Mouse (Mus musculus): ENCODE data around the gene Ap1ar. TPM values are rescaled to one million over a fixed set of nuclear protein-coding genes. Genes with fewer than 3 reads are reported as not detected.

Gene Ap1ar
- 10 to 100 TPM; 79.4 to 83.4 TPM for total RNA-seq (2021)

DNA sequence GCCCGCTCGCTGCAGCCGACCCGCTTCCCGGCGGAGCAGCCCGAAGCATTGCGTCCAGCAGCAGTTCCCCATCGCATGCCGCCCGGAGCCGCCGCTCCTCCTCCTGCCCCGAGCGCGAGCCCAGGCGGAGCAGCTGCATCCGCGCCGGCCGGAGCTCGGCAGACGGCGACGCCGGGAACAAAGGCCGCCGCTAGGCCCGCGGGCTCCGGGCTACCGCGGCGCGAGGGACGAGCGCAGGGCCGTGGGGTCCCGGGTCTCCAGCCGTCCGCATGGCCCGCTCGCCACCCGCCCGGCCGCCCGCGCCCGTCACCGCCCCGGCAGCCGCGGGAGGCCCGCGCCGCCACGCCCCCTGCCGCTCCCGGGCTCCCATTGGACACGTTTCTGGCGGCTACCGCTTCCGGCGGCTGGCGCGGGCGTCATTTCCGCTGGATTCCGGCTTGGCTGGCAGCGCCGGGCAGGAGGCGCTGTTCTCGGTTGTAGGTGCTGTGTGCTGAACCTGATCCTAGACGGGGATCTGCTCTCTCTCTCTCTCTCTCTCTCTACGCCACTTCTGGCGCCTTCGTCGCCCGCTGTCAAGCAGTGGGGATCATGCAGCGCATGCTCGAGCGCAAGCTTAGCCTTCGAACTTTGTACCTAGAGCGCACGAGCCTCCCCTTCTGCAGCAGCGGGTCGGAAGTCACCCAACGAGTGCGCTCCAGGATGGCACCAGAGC lies at the start of gene Ap1ar:
Ap1ar (minus strand) TSS at position 370 of the 712 bp plus-strand sequence.
- intact Hi-C loops (cut with DNase I) = no loop called here
- peak; percentile 96 to 98 for DNase-seq (ENCODE audit: low spot score in 2 of 2)

GRCm38 (mm10) chr3:127881684-127882083 lies 44.4 kb upstream of the Ap1ar start:
- intact Hi-C loops (cut with DNase I) = no loop called here
- no peak for DNase-seq (ENCODE audit: low spot score in 2 of 2)

- intact Hi-C loops (cut with DNase I) = no loop called here
- no peak for DNase-seq (ENCODE audit: low spot score in 2 of 2)
Measured at GRCm38 (mm10) chr3:127879968-127880367, 42.6 kb upstream of the Ap1ar start.

GRCm38 (mm10) chr3:127875509-127875908 lies 38.2 kb upstream of the Ap1ar start:
- DNase-seq (ENCODE audit: low spot score in 2 of 2) = no peak
- intact Hi-C loops (cut with DNase I) = no loop called here

- intact Hi-C loops (cut with DNase I) = no loop called here
- DNase-seq (ENCODE audit: low spot score in 2 of 2) = no peak
Measured at GRCm38 (mm10) chr3:127875059-127875458, 37.7 kb upstream of the Ap1ar start.

DNA sequence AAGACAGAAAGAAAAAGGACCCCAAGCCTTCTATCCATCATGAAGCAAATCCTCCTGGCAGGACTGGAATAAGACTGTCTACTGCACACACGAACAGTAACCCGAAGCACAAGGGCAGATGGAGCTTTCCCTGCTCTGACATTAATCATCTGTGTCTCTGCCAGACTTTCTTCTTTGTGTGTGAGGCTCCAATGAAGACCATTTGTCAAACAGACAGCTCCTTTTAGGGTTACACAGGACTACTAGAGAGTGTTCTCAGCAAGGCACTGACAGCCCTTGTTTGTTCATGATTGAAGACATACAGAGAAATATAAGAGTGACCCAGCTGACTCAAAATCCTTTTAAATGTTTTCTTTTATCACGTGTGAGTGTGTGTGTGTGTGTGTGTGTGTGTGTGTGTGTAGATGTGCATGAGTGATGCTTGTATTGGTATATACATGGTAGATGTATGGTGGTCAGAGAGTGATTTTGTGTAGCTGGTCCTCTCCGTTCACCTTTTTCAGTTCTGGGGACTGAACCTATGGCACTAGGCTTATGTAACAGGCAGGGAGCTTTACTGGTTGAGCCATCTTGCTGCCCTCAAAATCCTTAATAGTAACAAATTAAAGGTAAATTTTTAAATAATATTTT lies 37.0 kb upstream of the Ap1ar start:
- no peak for DNase-seq (ENCODE audit: low spot score in 2 of 2)
- intact Hi-C loops (cut with DNase I) = no loop called here

DNA sequence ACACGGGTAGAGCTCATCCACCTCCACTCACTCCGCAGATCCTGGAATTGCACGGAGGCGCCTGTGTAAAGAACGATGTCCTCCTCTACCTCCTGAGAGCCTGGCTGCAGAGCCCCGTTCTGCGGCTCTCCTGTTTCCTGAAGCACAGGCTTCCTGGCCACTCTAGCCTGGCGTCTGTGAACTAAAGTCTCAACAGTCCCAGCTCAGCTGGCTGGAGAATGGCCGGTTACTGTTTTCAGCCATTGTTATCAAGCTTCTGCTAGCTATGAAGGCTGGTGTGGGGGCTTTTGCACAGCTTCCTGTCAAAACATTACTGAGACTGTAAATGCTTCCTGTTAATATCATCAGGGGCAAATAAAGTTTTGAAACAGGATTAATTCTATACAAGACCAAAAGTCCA lies 34.3 kb upstream of the Ap1ar start:
- intact Hi-C loops (cut with DNase I) = no loop called here
- no peak for DNase-seq (ENCODE audit: low spot score in 2 of 2)

GRCm38 (mm10) chr3:127868880-127869279 lies 31.6 kb upstream of the Ap1ar start:
- intact Hi-C loops (cut with DNase I) = no loop called here
- DNase-seq (ENCODE audit: low spot score in 2 of 2) = no peak

DNA sequence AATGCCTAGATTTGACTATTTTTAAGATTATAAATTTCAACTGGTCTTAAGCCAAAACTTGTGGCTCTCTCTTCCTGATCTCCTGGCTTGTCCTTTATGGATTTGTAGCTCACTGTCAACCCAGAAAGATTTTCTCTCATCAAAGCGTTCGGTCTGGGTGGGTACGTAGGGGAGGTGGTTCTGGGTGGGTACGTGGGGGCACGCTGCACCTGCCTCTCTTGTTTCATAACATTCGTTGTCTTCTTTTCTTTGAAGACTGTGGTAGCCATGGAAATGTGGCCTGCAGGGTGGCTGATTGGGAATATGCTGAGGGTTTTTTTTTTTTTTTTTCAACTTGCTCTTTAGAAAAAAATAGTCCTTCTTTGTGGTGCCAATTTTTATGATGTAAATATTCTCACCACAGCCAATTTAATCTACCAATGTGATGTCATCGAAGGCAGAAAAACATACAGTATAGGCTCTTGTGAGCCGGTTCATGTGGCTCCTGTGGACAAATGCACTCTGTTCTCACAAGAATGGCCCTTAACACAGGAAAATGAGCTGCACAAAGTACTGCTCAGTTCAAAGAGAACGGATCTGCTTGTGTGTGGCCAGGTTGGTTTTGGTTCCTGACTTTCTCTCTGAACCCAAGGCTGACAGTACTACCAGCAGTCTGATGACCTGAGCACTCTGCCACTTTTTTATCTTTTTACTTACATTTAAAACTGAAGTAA lies 30.9 kb upstream of the Ap1ar start:
- no peak for DNase-seq (ENCODE audit: low spot score in 2 of 2)
- intact Hi-C loops (cut with DNase I) = no loop called here

DNA sequence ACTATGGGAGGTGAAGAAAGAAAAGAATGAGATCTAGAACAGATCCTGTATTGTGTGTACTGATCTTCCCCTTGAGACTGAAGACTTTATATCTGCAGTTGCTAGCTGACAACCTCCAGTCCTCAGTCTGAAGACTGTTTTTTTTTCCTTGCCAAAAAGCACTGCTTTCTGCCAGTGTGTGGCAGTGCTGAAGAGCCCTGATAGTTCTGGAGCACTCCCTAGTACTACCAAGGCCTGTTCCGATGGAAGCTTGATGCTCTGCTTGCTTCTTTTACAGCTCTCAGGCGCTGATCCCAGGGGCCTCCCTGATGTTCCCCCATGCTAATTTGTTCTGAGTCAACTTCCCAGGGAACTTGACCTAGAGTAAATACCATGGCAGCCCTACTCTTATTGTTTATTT lies 26.9 kb upstream of the Ap1ar start:
- DNase-seq (ENCODE audit: low spot score in 2 of 2) = no peak
- intact Hi-C loops (cut with DNase I) = no loop called here

DNA sequence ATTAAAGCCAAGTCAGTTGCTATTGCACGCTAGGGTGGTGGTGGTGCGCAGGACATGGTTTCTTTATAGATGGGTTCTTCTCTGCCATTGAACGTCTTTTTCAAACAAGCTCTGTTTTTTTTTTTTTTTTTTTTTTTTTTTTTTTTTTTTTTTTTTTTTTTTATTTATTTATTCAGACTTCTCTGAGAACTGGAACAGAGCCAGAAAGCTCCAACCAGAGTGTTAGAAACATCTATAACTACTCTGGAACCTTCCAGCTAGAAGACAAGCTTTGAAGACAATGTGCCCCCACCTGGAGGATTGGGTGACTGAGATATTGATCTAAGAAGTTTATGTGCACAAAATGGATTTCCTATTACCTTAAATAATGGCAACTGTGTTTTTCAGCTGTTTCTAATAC lies 26.2 kb upstream of the Ap1ar start:
- DNase-seq (ENCODE audit: low spot score in 2 of 2) = no peak
- intact Hi-C loops (cut with DNase I) = no loop called here

DNA sequence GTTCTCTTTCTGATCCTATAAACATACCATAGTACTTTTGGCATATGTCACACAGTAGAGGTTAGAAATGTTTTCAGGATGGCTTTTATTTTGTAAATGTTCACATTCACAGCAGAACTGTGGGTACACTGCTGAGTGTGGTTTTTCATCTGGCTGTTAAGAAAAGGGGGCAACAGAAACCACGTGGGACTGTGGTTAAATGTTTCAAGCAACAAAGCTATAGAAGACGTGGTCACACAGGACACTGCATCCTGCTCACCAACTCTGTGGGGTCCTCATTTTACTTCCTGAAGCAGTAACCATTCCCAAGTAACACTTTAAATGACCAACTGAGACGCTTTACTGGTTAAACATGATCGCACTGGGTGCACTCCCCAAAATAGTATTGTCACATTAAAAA lies 25.2 kb upstream of the Ap1ar start:
- intact Hi-C loops (cut with DNase I) = no loop called here
- no peak for DNase-seq (ENCODE audit: low spot score in 2 of 2)

GRCm38 (mm10) chr3:127861340-127861739 lies 24.0 kb upstream of the Ap1ar start:
- intact Hi-C loops (cut with DNase I) = no loop called here
- DNase-seq (ENCODE audit: low spot score in 2 of 2) = no peak

- intact Hi-C loops (cut with DNase I) = loop anchor here (2.0 kb wide), 1 partner anchor 95 kb away; no protein-coding TSS in a partner anchor
- peak; percentile 44 to 53 for DNase-seq (ENCODE audit: low spot score in 2 of 2)
Measured at GRCm38 (mm10) chr3:127853431-127854206, 16.3 kb upstream of the Ap1ar start.

DNA sequence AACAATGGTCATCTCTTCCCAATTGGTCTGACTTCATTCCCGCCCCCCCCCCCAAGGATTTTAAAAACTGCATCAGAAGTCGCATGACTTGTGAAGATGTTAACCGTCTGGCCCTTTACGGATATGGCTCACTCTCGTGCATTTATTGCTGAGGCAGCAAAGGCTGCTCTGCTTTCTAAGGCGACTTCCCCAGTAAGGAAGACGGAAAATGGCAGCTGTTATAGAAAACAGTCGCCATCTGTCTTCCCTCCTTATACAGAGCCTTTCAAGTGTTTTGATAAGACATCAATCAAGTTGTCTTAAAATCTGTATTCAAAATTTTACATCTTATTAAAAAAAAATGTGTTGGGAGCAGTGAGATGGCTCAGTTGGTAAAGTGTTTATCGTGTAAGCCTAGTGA lies 15.4 kb upstream of the Ap1ar start:
- no peak for DNase-seq (ENCODE audit: low spot score in 2 of 2)

GRCm38 (mm10) chr3:127850776-127851646 lies 13.7 kb upstream of the Ap1ar start:
- intact Hi-C loops (cut with DNase I) = no loop called here
- DNase-seq (ENCODE audit: low spot score in 2 of 2) = no peak

More for the DNA sequence above, 15.4 kb upstream of the Ap1ar start:
- intact Hi-C loops (cut with DNase I) = loop anchor here (2.0 kb wide), 1 partner anchor 96 kb away; no protein-coding TSS in a partner anchor

GRCm38 (mm10) chr3:127849922-127850321 lies 12.6 kb upstream of the Ap1ar start:
- DNase-seq (ENCODE audit: low spot score in 2 of 2) = no peak
- intact Hi-C loops (cut with DNase I) = no loop called here

DNA sequence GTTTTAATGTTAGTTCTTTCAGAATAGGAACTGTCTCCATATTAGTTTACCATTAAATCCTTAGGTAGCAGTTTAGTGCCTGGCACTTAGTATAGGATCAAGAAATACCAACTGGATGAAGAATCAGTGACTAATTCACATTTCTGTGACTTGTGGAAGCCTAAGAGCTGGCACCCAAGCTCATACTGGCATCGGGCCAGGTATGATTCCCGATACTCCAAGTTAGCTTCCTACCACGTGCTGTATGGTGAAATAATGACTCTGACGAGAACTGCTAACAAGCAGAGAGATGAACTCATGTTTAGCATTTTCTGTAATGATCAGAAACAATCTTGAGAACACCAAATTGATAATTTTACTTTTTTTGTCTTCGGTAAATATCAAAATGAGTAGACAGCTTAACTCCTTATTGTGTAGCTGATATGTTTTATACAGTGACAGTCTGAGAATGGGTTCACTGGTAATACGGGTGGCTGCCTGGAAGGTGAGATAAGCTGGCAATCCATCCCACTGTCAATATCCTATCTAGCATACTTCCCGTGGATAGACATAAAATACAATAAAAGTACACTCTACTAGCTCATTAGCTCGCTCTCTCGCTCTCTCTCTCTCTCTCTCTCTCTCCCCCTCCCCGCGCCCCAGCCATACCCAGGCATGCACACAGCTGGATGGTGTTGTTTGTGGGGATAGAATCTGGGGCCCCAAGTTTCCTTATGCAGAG lies 10.9 kb upstream of the Ap1ar start:
- intact Hi-C loops (cut with DNase I) = no loop called here
- DNase-seq (ENCODE audit: low spot score in 2 of 2) = no peak
